Mouse (Mus musculus) MEL-GATA-1-ER (cell line): ENCODE data around the gene Adprhl2.

ENCODE experiments used
- DNase-seq: peaks from one replicate; pipeline ENCODE4 v3.0.0-alpha.2; 2012; ENCODE audit warnings: low read depth; ENCODE audit errors: extremely low read depth

Gene Adprhl2

GRCm38 (mm10) chr4:126321111-126321853, at the start of gene Adprhl2:
Gene Adprhl2, minus strand, starts transcription at chr4:126321703.
- DNase-seq, result peak; percentile 84

- no peak for DNase-seq
Measured at GRCm38 (mm10) chr4:126360069-126360468, 38.6 kb upstream of the Adprhl2 start.

GRCm38 (mm10) chr4:126343451-126343850, 21.9 kb upstream of the Adprhl2 start:
- no peak for DNase-seq

- DNase-seq, result no peak
Measured at GRCm38 (mm10) chr4:126339461-126339860, 18.0 kb upstream of the Adprhl2 start.

- DNase-seq, result peak; percentile 43
Measured at GRCm38 (mm10) chr4:126332358-126332757, 10.9 kb upstream of the Adprhl2 start.

GRCm38 (mm10) chr4:126331751-126332150, 10.2 kb upstream of the Adprhl2 start:
- no peak for DNase-seq

- no peak for DNase-seq
Measured at GRCm38 (mm10) chr4:126330295-126330694, 8.8 kb upstream of the Adprhl2 start.

- no peak for DNase-seq
Measured at GRCm38 (mm10) chr4:126326036-126326435, 4.5 kb upstream of the Adprhl2 start.

GRCm38 (mm10) chr4:126325281-126325861, 3.9 kb upstream of the Adprhl2 start, which contains the start of gene Tekt2:
Gene Tekt2, minus strand, starts transcription at chr4:126325688.
- DNase-seq, result no peak

GRCm38 (mm10) chr4:126324861-126325260, 3.4 kb upstream of the Adprhl2 start:
- DNase-seq, result no peak

- DNase-seq, result no peak
Measured at GRCm38 (mm10) chr4:126322646-126323045, 1.1 kb upstream of the Adprhl2 start.

- no peak for DNase-seq
Measured at GRCm38 (mm10) chr4:126321854-126322511, 480 bp upstream of the Adprhl2 start.

- DNase-seq, result no peak
Measured at GRCm38 (mm10) chr4:126319806-126320205, 1.7 kb downstream of the Adprhl2 start.

GRCm38 (mm10) chr4:126316443-126317040, 5.0 kb downstream of the Adprhl2 start:
- DNase-seq, result no peak

GRCm38 (mm10) chr4:126315931-126316330, 5.6 kb downstream of the Adprhl2 start:
- no peak for DNase-seq

- DNase-seq, result no peak
Measured at GRCm38 (mm10) chr4:126314393-126314792, 7.1 kb downstream of the Adprhl2 start.

- DNase-seq, result no peak
Measured at GRCm38 (mm10) chr4:126313202-126313601, 8.3 kb downstream of the Adprhl2 start.

GRCm38 (mm10) chr4:126311566-126312200, 9.8 kb downstream of the Adprhl2 start:
- DNase-seq, result no peak

GRCm38 (mm10) chr4:126310344-126310743, 11.2 kb downstream of the Adprhl2 start:
- no peak for DNase-seq

- peak; percentile 63 for DNase-seq
Measured at GRCm38 (mm10) chr4:126309922-126310309, 11.6 kb downstream of the Adprhl2 start.

GRCm38 (mm10) chr4:126309211-126309921, 12.1 kb downstream of the Adprhl2 start:
- no peak for DNase-seq
